ENCODE assay signal across 9 mouse cellular contexts in the genomic region with DNA sequence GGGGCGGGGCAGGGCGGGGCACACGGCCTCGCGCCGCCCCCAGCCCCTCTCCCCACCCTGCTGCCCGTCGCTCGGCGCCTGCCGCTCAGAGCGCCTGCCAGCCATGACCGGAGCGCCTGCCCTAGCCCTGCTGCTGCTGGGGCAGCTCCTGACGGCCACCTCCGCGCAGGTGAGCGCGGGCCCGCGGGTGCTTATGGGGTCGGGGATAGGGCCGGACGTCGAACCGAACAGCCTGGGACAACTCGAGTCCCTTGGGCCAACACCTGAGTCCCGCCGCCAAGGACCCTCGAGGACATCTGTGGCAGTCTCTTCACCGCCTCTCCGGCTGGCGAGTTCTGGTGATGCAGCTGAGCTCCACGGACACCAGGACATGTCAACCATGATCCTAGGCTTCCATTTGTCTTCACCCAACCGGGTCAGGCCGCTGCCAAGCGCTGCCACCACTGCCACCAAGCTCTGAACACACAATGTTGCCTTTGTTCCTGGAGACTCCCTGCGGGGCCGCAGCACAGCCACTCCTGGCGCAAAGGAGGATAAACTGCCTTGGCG. TPM values are rescaled to one million over a fixed set of nuclear protein-coding genes. Genes with fewer than 3 reads are reported as not detected.
DNase-seq lines count a peak whose midpoint lies in the region; ATAC-seq and TF ChIP-seq lines count a peak whose summit lies in the region.
"Had no signal": no experiment of that assay in that cellular context is flagged by ENCODE, and none has a peak within 500 bp of the region (broad histone marks: within the 10 kb centered on the region; RNA-seq: fewer than 3 reads in every experiment).

No protein-coding gene starts in this region.

- H3K9me3 ChIP-seq in limb, embryonic 13.5 days = no peaks in the 10 kb centered on the region
- no peaks in the 10 kb centered on the region for H3K9me3 ChIP-seq in stomach, postnatal 0 days (ENCODE audit: control insufficient read depth, low read length)
- no peaks in the 10 kb centered on the region for H3K9me3 ChIP-seq in lung, postnatal 0 days (ENCODE audit: low read length)

- peaks cover 33% of the 10 kb centered on the region for H3K27me3 ChIP-seq in limb, embryonic 13.5 days
- no peaks in the 10 kb centered on the region for H3K27me3 ChIP-seq in stomach, postnatal 0 days (ENCODE audit: control insufficient read depth, insufficient read depth, low read length)
- no peaks in the 10 kb centered on the region; the same call in 1 of the 2 replicates for H3K27me3 ChIP-seq in lung, postnatal 0 days (replicated peaks; ENCODE audit: insufficient read depth, low read length)

- peak overlapping the region; percentile 89 for H3K27ac ChIP-seq in limb, embryonic 13.5 days
- H3K27ac ChIP-seq in stomach, postnatal 0 days (replicated peaks) = no peak overlapping the region
- H3K27ac ChIP-seq in lung, postnatal 0 days (ENCODE audit: low read length) = no peak overlapping the region

- H3K4me1 ChIP-seq in limb, embryonic 13.5 days = peaks cover 45% of the 10 kb centered on the region
- H3K4me1 ChIP-seq in stomach, postnatal 0 days (replicated peaks; ENCODE audit: control insufficient read depth, insufficient read depth) = no peaks in the 10 kb centered on the region
- H3K4me1 ChIP-seq in lung, postnatal 0 days (ENCODE audit: insufficient read depth, low read depth, low read length) = no peaks in the 10 kb centered on the region

- H3K4me3 ChIP-seq in limb, embryonic 13.5 days = peak overlapping the region; percentile 53
- H3K4me3 ChIP-seq in stomach, postnatal 0 days (ENCODE audit: low read depth, low read length) = no peak overlapping the region
- no peak overlapping the region; the same call in 1 of the 2 replicates for H3K4me3 ChIP-seq in lung, postnatal 0 days (ENCODE audit: low read depth, low read length)

- TF ChIP-seq CTCF in stomach, postnatal 0 days (IDR thresholded peaks at IDR 0.05; ENCODE audit: low read depth) = no peak
- no peak for TF ChIP-seq CTCF in lung, postnatal 0 days (IDR thresholded peaks at IDR 0.05)

- ATAC-seq in cerebellum, adult (ENCODE audit: insufficient number of reproducible peaks, low FRiP score, low TSS enrichment) = no peak
- peak; percentile 72 for ATAC-seq in limb, embryonic 13.5 days (ENCODE audit: low FRiP score, low read depth)
- ATAC-seq in stomach, postnatal 0 days (ENCODE audit: low FRiP score, low TSS enrichment) = no peak
- ATAC-seq in lung, postnatal 0 days = no peak

- DNase-seq in cerebellum, postnatal 25 days = peak; percentile 50 to 56
- DNase-seq in right cerebral cortex, postnatal 10 days (ENCODE audit: low spot score in 2 of 2) = peak; percentile 53 to 62
- DNase-seq in right cerebral cortex, postnatal 4 days = no peak
- DNase-seq in stomach, postnatal 0 days (ENCODE audit: low spot score) = no peak
- DNase-seq in lung, postnatal 0 days (ENCODE audit: low spot score) = no peak
- DNase-seq in spleen, postnatal 4 days (ENCODE audit: low spot score in 2 of 2) = no peak

- H3K4me2 ChIP-seq in limb, embryonic 13.5 days (replicated peaks) = peak overlapping the region; percentile 71
- peak overlapping the region; percentile 29; the same call in 1 of the 2 replicates for H3K4me2 ChIP-seq in stomach, postnatal 0 days (replicated peaks; ENCODE audit: low read depth)
- H3K4me2 ChIP-seq in lung, postnatal 0 days (replicated peaks; ENCODE audit: low read depth, low read length) = no peak overlapping the region

- H3K36me3 ChIP-seq in limb, embryonic 13.5 days = peaks cover 31% of the 10 kb centered on the region
- peaks cover 5% of the 10 kb centered on the region; the same call in 1 of the 2 replicates for H3K36me3 ChIP-seq in stomach, postnatal 0 days (ENCODE audit: control insufficient read depth, insufficient read depth, low read length)
- 0 out of 2 replicates have a peak, but pooled peaks cover 14% of the 10 kb centered on the region for H3K36me3 ChIP-seq in lung, postnatal 0 days (ENCODE audit: insufficient read depth, low read length)

- no peak for TF ChIP-seq EP300 in stomach, postnatal 0 days (optimal IDR thresholded peaks at IDR 0.05)
- TF ChIP-seq EP300 in lung, postnatal 0 days (IDR thresholded peaks at IDR 0.05) = no peak

- WGBS in limb, embryonic 13.5 days = 1% methylated on average over 40 of the region's 41 CpGs
- WGBS in stomach, postnatal 0 days = 6% methylated on average over 40 of the region's 41 CpGs
- 2% methylated on average over 40 of the region's 41 CpGs for WGBS in lung, postnatal 0 days

- H3K9ac ChIP-seq in limb, embryonic 13.5 days = peak overlapping the region; percentile 75
- no peak overlapping the region; the same call in 1 of the 2 replicates for H3K9ac ChIP-seq in stomach, postnatal 0 days (ENCODE audit: low read length)
- no peak overlapping the region for H3K9ac ChIP-seq in lung, postnatal 0 days (replicated peaks; ENCODE audit: low read depth)

RNA-seq across cellular contexts. Expression of a gene that starts 0.6 kb away (rescaled TPM):
- polyA plus RNA-seq in limb, embryonic 13.5 days (2015; fragmentation: Nextera tagmentation; extraction: Ambion mirVana) = 426 and 449 TPM in 2 replicates
- 1.6 TPM in 2 replicates for polyA plus RNA-seq in stomach, postnatal 0 days (2015; fragmentation: Nextera tagmentation; extraction: Ambion mirVana)
- 0.30 and 0.33 TPM in 2 replicates for polyA plus RNA-seq in lung, postnatal 0 days (2015; fragmentation: Nextera tagmentation; extraction: Ambion mirVana)

RNA-seq across cellular contexts. Expression of a gene that starts 9.2 kb away (rescaled TPM):
- polyA plus RNA-seq in limb, embryonic 13.5 days (2015; fragmentation: Nextera tagmentation; extraction: Ambion mirVana) = 85.0 and 88.1 TPM in 2 replicates
- polyA plus RNA-seq in stomach, postnatal 0 days (2015; fragmentation: Nextera tagmentation; extraction: Ambion mirVana) = 23.9 and 24.5 TPM in 2 replicates
- 37.5 and 38.3 TPM in 2 replicates for polyA plus RNA-seq in lung, postnatal 0 days (2015; fragmentation: Nextera tagmentation; extraction: Ambion mirVana)

RNA-seq across cellular contexts. Expression of a gene that starts 17.1 kb away (rescaled TPM):
- polyA plus RNA-seq in limb, embryonic 13.5 days (2015; fragmentation: Nextera tagmentation; extraction: Ambion mirVana) = 35.0 and 39.2 TPM in 2 replicates
- polyA plus RNA-seq in stomach, postnatal 0 days (2015; fragmentation: Nextera tagmentation; extraction: Ambion mirVana) = 15.9 and 16.1 TPM in 2 replicates
- polyA plus RNA-seq in lung, postnatal 0 days (2015; fragmentation: Nextera tagmentation; extraction: Ambion mirVana) = 20.5 and 22.4 TPM in 2 replicates

RNA-seq across cellular contexts. Expression of a gene that starts 44.3 kb away (rescaled TPM):
- polyA plus RNA-seq in limb, embryonic 13.5 days (2015; fragmentation: Nextera tagmentation; extraction: Ambion mirVana) = 0.55 and 0.59 TPM in 2 replicates
- polyA plus RNA-seq in stomach, postnatal 0 days (2015; fragmentation: Nextera tagmentation; extraction: Ambion mirVana) = 0.05 and 0.22 TPM in 2 replicates
- not detected in 2 replicates for polyA plus RNA-seq in lung, postnatal 0 days (2015; fragmentation: Nextera tagmentation; extraction: Ambion mirVana)
- polyA plus RNA-seq: liver, adult 2 months had no signal

Comparison
In these comparisons a context has a peak if more than half of its experiments do, and no peak if none do; other contexts are left out.
1. DNase-seq: peak in cerebellum, postnatal 25 days (2 of 2) and right cerebral cortex, postnatal 10 days (2 of 2); none in right cerebral cortex, postnatal 4 days (single experiment), stomach, postnatal 0 days (single experiment), lung, postnatal 0 days (single experiment) and spleen, postnatal 4 days (0 of 2).
2. RNA of a gene that starts 0.6 kb away (polyA plus RNA-seq): 426 to 449 TPM in limb, embryonic 13.5 days; 1.6 TPM in stomach, postnatal 0 days and 0.30 to 0.33 TPM in lung, postnatal 0 days; every median in the first group is over 100 times any median in the second.